Mouse (Mus musculus) C2C12 (cell line): ENCODE data around the gene Kif1c. TPM values are rescaled to one million over a fixed set of nuclear protein-coding genes. Genes with fewer than 3 reads are reported as not detected.

Experiments
- H3K27me3 ChIP-seq: one replicate; pipeline ENCODE4 v1.6.1; 2011; ENCODE audit not compliant: control insufficient read depth, insufficient read depth, insufficient read length
- H3K36me3 ChIP-seq: one replicate; pipeline ENCODE4 v1.6.1; 2011; ENCODE audit not compliant: control insufficient read depth, insufficient read depth
- H3K4me3 ChIP-seq: one replicate; pipeline ENCODE4 v1.5.1; 2011; ENCODE audit warnings: mild to moderate bottlenecking, control low read depth; ENCODE audit not compliant: poor library complexity, insufficient read depth, severe bottlenecking
- H3K79me2 ChIP-seq: one replicate; pipeline ENCODE4 v1.6.1; 2011; ENCODE audit not compliant: control insufficient read depth, insufficient read depth
- H3K79me3 ChIP-seq: one replicate; pipeline ENCODE4 v1.6.1; 2011; ENCODE audit warnings: low read depth, control low read depth
- H3ac ChIP-seq: one replicate; pipeline ENCODE3; 2011; ENCODE audit warnings: low read depth; ENCODE audit not compliant: control insufficient read depth, insufficient read length
- CEBPB ChIP-seq: IDR thresholded peaks from one replicate; pipeline ENCODE4 v1.6.1; 2011; ENCODE audit warnings: low read depth, mild to moderate bottlenecking, control low read depth, moderate library complexity
- CTCF ChIP-seq: IDR thresholded peaks from one replicate; pipeline ENCODE4 v1.5.1; 2011; ENCODE audit not compliant: control insufficient read depth, insufficient read depth, insufficient read length
- FOSL1 ChIP-seq: IDR thresholded peaks from one replicate; pipeline ENCODE4 v1.8.0; 2011; ENCODE audit warnings: mild to moderate bottlenecking, low read length; ENCODE audit not compliant: poor library complexity, insufficient read depth, severe bottlenecking
- MAX ChIP-seq: IDR thresholded peaks from one replicate; pipeline ENCODE4 v1.6.1; 2011; ENCODE audit warnings: mild to moderate bottlenecking, control low read depth
- MYOD1 ChIP-seq: IDR thresholded peaks from one replicate; pipeline ENCODE4 v1.6.1; 2011; ENCODE audit warnings: low read depth; ENCODE audit not compliant: control insufficient read depth, insufficient read length
- MYOG ChIP-seq: IDR thresholded peaks from one replicate; pipeline ENCODE4 v1.6.1; 2011; ENCODE audit not compliant: control insufficient read depth, insufficient read length; ENCODE audit errors: extremely low read depth
- USF1 ChIP-seq: IDR thresholded peaks from one replicate; pipeline ENCODE4 v1.6.1; 2011; ENCODE audit warnings: low read depth, mild to moderate bottlenecking, control low read depth, moderate library complexity
- polyA plus RNA-seq: library from polyadenylated mRNA; unstranded; fragments of >200 nt; fragmentation: generic; extraction: Trizol; gene quantifications from one replicate; pipeline ENCODE4 v1.2.1, GENCODE M21; 2012; ENCODE audit warnings: missing spikeins

Gene Kif1c
- polyA plus RNA-seq, 1 experiment, result 99.8 TPM

DNA sequence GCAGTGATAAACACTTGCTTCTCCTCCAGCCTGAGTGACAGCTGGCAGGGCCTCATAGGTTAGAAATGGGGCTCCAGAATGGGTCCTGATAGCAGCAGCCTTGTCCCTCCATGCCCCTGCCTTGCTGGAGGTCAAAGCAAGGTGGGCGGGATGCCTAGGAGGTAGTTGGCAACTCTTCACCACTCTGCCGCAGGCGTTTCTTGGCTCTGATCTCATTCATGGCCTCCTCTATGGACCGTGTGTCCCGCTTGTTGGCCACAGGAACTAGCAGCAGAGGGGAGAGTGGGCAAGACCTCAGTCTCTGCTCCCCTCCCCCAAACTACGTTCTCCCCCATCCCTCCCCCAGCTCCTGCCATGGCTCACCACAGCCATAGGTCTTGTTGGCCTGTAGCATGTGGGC lies 36.4 kb upstream of the Kif1c start:
- Histone ChIP-seq H3K36me3 (peaks cover 62% of the 10 kb centered on the region), H3K4me3 (no peak overlapping the region), H3ac (no peak overlapping the region), H3K79me3 (peaks cover 41% of the 10 kb centered on the region), H3K27me3 (no peaks in the 10 kb centered on the region), H3K79me2 (peaks cover 64% of the 10 kb centered on the region)
- TF ChIP-seq CTCF (no peak), MYOD1 (no peak), CEBPB (no peak), MAX (no peak), FOSL1 (no peak), MYOG (no peak), USF1 (no peak)

DNA sequence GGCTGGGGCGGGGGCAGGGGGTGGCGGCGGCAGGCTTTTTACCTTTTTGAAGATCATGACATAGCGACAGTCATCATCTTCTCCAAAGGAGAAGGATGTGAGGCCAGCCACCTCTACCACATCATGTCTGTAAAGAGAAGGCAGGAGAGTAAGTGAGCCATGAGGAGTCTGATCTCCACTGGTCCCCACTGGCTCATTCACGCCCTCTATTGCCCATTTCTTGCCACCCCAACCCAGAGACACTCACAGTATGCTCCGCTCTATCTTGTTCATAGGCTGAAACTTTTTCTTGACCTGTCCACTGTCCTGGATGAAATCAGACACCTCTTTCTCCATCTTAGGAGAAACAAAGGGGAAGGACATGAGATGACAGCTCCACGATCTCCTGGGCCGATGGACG lies 35.6 kb upstream of the Kif1c start:
- H3K79me2 ChIP-seq, result peaks cover 60% of the 10 kb centered on the region
- no peak overlapping the region for H3ac ChIP-seq
- H3K36me3 ChIP-seq, result peaks cover 54% of the 10 kb centered on the region
- H3K79me3 ChIP-seq, result peaks cover 33% of the 10 kb centered on the region
- H3K27me3 ChIP-seq, result no peaks in the 10 kb centered on the region
- H3K4me3 ChIP-seq, result no peak overlapping the region
- no peak for TF ChIP-seq CEBPB
- TF ChIP-seq MAX, result no peak

DNA sequence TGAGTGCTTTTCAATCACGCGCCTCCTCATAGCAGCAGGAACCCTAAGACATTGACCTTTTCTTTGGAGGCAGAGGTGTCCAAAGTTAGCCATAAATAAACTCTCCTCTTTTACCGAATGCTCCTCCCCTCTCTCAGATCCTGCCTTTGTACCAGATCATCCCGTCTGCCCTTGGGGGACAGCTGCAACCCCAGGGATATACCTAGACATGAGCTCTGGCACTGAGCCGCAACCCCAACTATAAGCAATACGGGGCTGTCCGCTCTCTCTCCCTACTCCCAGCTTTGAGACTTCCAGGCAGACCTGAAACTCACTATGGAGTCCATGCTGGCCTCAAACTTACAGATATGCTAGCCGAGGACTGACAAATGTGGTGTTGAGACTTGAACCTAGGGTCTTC lies 33.7 kb upstream of the Kif1c start:
- Histone ChIP-seq H3K4me3 (no peak overlapping the region), H3K36me3 (peaks cover 43% of the 10 kb centered on the region), H3ac (no peak overlapping the region), H3K79me3 (peaks cover 21% of the 10 kb centered on the region), H3K27me3 (no peaks in the 10 kb centered on the region), H3K79me2 (peaks cover 45% of the 10 kb centered on the region)
- TF ChIP-seq USF1 (no peak), CEBPB (no peak), FOSL1 (no peak)

DNA sequence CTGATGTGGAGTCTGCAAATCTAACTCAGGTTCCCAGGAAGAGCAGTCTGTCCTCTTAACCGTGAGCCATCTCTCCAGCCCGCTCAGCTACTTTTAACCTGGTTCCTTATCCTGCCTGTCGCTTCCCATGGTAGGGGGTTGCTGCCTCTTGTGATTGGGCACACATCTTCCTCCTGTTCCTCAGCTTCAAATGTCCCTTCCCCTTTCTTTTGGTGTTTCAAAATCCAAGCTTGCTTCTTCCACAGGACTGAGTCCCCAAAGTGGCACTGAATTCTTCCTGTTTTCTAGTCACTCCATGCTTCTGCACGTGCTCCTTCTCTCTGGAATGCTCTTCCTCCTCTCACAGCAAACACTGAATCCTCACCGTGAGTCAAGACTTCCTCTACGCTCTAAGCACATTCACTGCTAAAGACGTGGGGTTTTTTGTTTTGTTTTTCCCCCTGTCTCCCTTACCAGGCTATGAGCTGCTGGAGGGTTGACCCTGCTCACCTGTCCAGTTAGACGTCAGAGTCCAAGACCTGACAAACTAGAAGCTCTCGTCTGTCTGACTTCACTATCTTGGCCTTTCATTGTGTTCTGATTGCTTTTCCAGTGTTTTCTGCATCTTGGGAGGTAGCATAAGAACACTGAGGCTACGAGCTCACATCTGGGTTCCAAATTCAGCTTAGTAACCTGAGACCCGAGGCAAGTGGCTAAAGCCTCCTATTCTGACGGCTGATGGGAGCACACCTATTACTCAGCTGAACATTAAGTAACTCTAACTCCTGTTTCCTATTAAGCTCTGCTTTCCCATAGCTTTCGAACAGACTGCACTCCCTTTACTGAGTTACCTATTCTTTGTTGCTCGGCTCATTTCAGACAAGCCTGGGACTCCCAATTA lies 32.8 kb upstream of the Kif1c start:
- Histone ChIP-seq H3K4me3 (peak overlapping the region; percentile 23), H3K36me3 (peaks cover 40% of the 10 kb centered on the region), H3K79me3 (peaks cover 20% of the 10 kb centered on the region), H3K27me3 (no peaks in the 10 kb centered on the region), H3ac (peak overlapping the region; percentile 28), H3K79me2 (peaks cover 41% of the 10 kb centered on the region)
- TF ChIP-seq MYOD1 (no peak), FOSL1 (no peak), MYOG (no peak), MAX (no peak)

DNA sequence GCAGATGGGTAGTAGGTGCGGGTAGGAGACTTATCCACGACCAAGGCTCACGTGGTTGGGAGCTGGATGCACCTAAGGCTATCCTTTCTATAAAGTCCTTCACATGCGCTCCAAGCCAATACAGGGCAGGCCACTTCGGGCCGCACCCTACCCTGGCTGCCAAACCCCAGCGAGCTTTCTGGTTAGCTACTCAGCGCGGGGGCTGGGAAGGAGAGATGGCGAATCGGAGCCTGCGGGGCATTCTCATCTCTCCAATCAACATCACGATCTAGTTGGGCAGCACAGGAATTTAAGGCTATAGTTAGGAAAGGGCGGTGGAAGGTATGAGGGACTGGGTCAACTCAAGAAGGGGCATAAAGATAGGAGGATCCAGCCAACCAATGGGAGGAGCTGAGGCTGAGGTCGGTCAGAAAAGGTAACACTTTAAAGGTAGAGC lies 32.0 kb upstream of the Kif1c start:
- Histone ChIP-seq H3K4me3 (peak overlapping the region; percentile 23), H3K27me3 (no peaks in the 10 kb centered on the region), H3K79me2 (peaks cover 41% of the 10 kb centered on the region), H3K79me3 (peaks cover 20% of the 10 kb centered on the region), H3ac (peak overlapping the region; percentile 28), H3K36me3 (peaks cover 34% of the 10 kb centered on the region)
- no peak for TF ChIP-seq FOSL1
- peak; percentile 65 for TF ChIP-seq USF1

DNA sequence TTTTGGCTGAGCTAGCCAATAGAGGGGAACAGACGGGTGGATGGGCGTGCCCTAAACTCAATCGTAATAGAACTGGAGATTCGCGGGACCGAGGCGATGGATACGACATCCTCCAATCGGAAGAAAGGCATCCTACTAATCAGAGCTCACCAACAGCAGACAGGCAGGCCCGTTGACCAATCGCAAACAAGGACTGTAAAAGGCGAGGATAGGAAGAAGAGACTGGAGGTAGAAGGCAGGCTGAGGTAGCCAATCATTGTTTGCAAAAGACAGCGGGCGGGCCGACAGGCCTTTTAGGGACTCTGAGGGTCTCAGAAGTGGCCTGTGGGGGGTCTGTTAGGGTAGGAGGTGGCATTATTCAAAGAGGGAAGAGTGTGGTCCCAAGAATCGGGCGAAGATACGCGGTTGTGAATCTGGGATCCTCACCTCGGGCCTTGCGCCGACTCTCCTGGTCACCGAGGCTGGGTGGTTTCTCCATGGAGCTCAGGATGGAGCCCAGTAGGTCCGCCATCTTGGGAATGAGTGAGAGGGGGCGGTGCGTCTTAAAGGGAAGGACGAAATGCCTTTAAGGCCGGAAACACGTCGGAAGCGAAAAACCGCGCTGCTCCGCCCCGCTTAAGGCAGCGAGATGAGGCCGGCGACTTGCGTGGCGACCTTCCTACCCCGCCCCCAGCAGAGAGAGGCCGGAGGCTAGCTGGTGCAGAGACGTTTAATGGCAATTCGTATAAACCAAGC lies 31.4 kb upstream of the Kif1c start, which contains the start of gene Spag7:
TSS of gene Spag7 (minus strand) at position 646 of the 735 bp plus-strand sequence.
- Histone ChIP-seq H3ac (peak within 1 kb of the TSS; percentile 92), H3K4me3 (peak within 1 kb of the TSS; percentile 76), H3K27me3 (no peaks in the 10 kb centered on the region), H3K79me2 (peaks cover 41% of the 10 kb centered on the region), H3K79me3 (peaks cover 20% of the 10 kb centered on the region), H3K36me3 (peaks cover 32% of the 10 kb centered on the region)
- TF ChIP-seq FOSL1 (no peak), MYOG (no peak), MYOD1 (no peak), USF1 (no peak), MAX (no peak), CEBPB (no peak), CTCF (no peak)
